Mouse (Mus musculus): Measurements from ENCODE around the gene Rbpj. TPM values are rescaled to one million over a fixed set of nuclear protein-coding genes. Genes with fewer than 3 reads are reported as not detected.

Gene Rbpj
- polyA plus RNA-seq, 1 experiment from 2014 or later, result 27.9 TPM

- ATAC-seq, result no peak; the same call in 1 of the 2 replicates
- Histone ChIP-seq H3K4me3 (replicated peaks) (no peak overlapping the region), H3K4me2 (replicated peaks) (no peak overlapping the region), H3K4me1 (replicated peaks) (no peaks in the 10 kb centered on the region), H3K9me3 (no peaks in the 10 kb centered on the region), H3K36me3 (no peaks in the 10 kb centered on the region), H3K27me3 (replicated peaks) (no peaks in the 10 kb centered on the region), H3K9ac (no peak overlapping the region), H3K27ac (no peak overlapping the region)
- 53% methylated on average over 3 of the region's 3 CpGs for WGBS
Measured at GRCm38 (mm10) chr5:53696701-53697100, 230.7 kb downstream of the Rbpj start.

- H3K9me3 ChIP-seq, result no peaks in the 10 kb centered on the region
- ATAC-seq, result no peak
- H3K27me3 ChIP-seq (replicated peaks), result no peaks in the 10 kb centered on the region
- H3K27ac ChIP-seq, result no peak overlapping the region
- WGBS, result 64% methylated on average over 9 of the region's 9 CpGs
- no peak overlapping the region for H3K4me2 ChIP-seq (replicated peaks)
- no peak overlapping the region for H3K9ac ChIP-seq
- no peak overlapping the region for H3K4me3 ChIP-seq (replicated peaks)
- H3K4me1 ChIP-seq (replicated peaks), result no peaks in the 10 kb centered on the region
- no peaks in the 10 kb centered on the region for H3K36me3 ChIP-seq
Measured at GRCm38 (mm10) chr5:53697794-53698193, 231.8 kb downstream of the Rbpj start.

GRCm38 (mm10) chr5:53702686-53703085 is 236.7 kb downstream of the Rbpj start:
- H3K27me3 ChIP-seq (replicated peaks), result no peaks in the 10 kb centered on the region
- ATAC-seq, result no peak
- H3K4me1 ChIP-seq (replicated peaks), result 0 out of 2 replicates have a peak, but pooled peaks cover 2% of the 10 kb centered on the region
- no peak overlapping the region for H3K9ac ChIP-seq
- H3K4me2 ChIP-seq (replicated peaks), result no peak overlapping the region
- H3K9me3 ChIP-seq, result no peaks in the 10 kb centered on the region
- H3K27ac ChIP-seq, result no peak overlapping the region
- WGBS, result 56% methylated on average over 14 of the region's 14 CpGs
- H3K36me3 ChIP-seq, result no peaks in the 10 kb centered on the region
- no peak overlapping the region for H3K4me3 ChIP-seq (replicated peaks)

Other genes with a start within 250 kb of the Rbpj start
- gene Smim20, start 199.1 kb upstream of the Rbpj start, polyA plus RNA-seq (2015; fragmentation: Nextera tagmentation; extraction: Ambion mirVana), result 98.8 and 117 TPM in 2 replicates
- 38.3 and 68.9 TPM in 2 replicates for gene Cckar, start 241.6 kb downstream of the Rbpj start, polyA plus RNA-seq (2015; fragmentation: Nextera tagmentation; extraction: Ambion mirVana)